ENCODE assay signal across 8 mouse cellular contexts in genomic region chr2:118759828-118760227, GRCm38 (mm10). TPM values are rescaled to one million over a fixed set of nuclear protein-coding genes. Genes with fewer than 3 reads are reported as not detected.
A peak's percentile ranks its signal among the peaks of the same experiment; 100 is the strongest.
DNase-seq lines count a peak whose midpoint lies in the region; ATAC-seq and TF ChIP-seq lines count a peak whose summit lies in the region.

No protein-coding gene starts in this region.

- no peak overlapping the region for H3K4me3 ChIP-seq in kidney, embryonic 15.5 days (replicated peaks)
- no peak overlapping the region for H3K4me3 ChIP-seq in heart, embryonic 12.5 days
- no peak overlapping the region; the same call in 1 of the 2 replicates for H3K4me3 ChIP-seq in midbrain, embryonic 10.5 days

- H3K4me1 ChIP-seq in kidney, embryonic 15.5 days, result peaks cover 38% of the 10 kb centered on the region
- peaks cover 51% of the 10 kb centered on the region for H3K4me1 ChIP-seq in heart, embryonic 12.5 days (replicated peaks)
- H3K4me1 ChIP-seq in midbrain, embryonic 10.5 days, result peaks cover 41% of the 10 kb centered on the region

- DNase-seq in kidney, adult 18-20 months, result peak; percentile 50
- DNase-seq in brain, embryonic 14.5 days (ENCODE audit: low read depth), result peak; percentile 85
- DNase-seq in kidney, postnatal 25 days, result peak; percentile 74 to 75
- peak; percentile 64 for DNase-seq in midbrain, embryonic 10.5 days (ENCODE audit: low spot score)
- peak; percentile 77 to 85 for DNase-seq in spleen, postnatal 4 days (ENCODE audit: low spot score in 2 of 2)
- no peak for DNase-seq in left cerebral cortex, adult 18-20 months (ENCODE audit: low spot score in 2 of 2)

- no peak overlapping the region for H3K9ac ChIP-seq in kidney, embryonic 15.5 days
- peak overlapping the region; percentile 36; the same call in 1 of the 2 replicates for H3K9ac ChIP-seq in heart, embryonic 12.5 days

- TF ChIP-seq CTCF in brain, embryonic 14.5 days (IDR thresholded peaks at IDR 0.05; ENCODE audit: borderline replicate concordance, extremely low read depth, insufficient read depth, insufficient read length), result peak; percentile 80

- WGBS in kidney, embryonic 15.5 days, result 12% methylated on average over 8 of the region's 8 CpGs
- WGBS in heart, embryonic 12.5 days, result 8% methylated on average over 8 of the region's 8 CpGs
- WGBS in midbrain, embryonic 10.5 days, result 18% methylated on average over 8 of the region's 8 CpGs

- H3K27me3 ChIP-seq in kidney, embryonic 15.5 days, result peaks cover 42% of the 10 kb centered on the region
- peaks cover 18% of the 10 kb centered on the region for H3K27me3 ChIP-seq in heart, embryonic 12.5 days (replicated peaks)
- peaks cover 77% of the 10 kb centered on the region for H3K27me3 ChIP-seq in midbrain, embryonic 10.5 days (ENCODE audit: low read depth, poor library complexity, severe bottlenecking)

- H3K36me3 ChIP-seq in kidney, embryonic 15.5 days, result no peaks in the 10 kb centered on the region
- peaks cover 19% of the 10 kb centered on the region for H3K36me3 ChIP-seq in heart, embryonic 12.5 days
- no peaks in the 10 kb centered on the region for H3K36me3 ChIP-seq in midbrain, embryonic 10.5 days

- TF ChIP-seq POLR2A in brain, embryonic 14.5 days (IDR thresholded peaks at IDR 0.05; ENCODE audit: borderline replicate concordance, extremely low read depth, insufficient read depth, insufficient read length, poor library complexity, severe bottlenecking), result no peak

- H3K27ac ChIP-seq in kidney, embryonic 15.5 days, result no peak overlapping the region
- no peak overlapping the region for H3K27ac ChIP-seq in heart, embryonic 12.5 days (ENCODE audit: poor library complexity, severe bottlenecking)
- H3K27ac ChIP-seq in midbrain, embryonic 10.5 days (replicated peaks), result no peak overlapping the region

- no peak overlapping the region for H3K4me2 ChIP-seq in kidney, embryonic 15.5 days
- peak overlapping the region; percentile 12; the same call in 1 of the 2 replicates for H3K4me2 ChIP-seq in heart, embryonic 12.5 days

- no peak for ATAC-seq in kidney, embryonic 15.5 days (replicated peaks; ENCODE audit: low FRiP score)
- ATAC-seq in heart, embryonic 12.5 days (ENCODE audit: insufficient number of reproducible peaks, low FRiP score), result peak; percentile 35; the same call in 1 of the 2 replicates

- no peaks in the 10 kb centered on the region for H3K9me3 ChIP-seq in kidney, embryonic 15.5 days (replicated peaks)
- no peaks in the 10 kb centered on the region for H3K9me3 ChIP-seq in heart, embryonic 12.5 days (replicated peaks)
- no peaks in the 10 kb centered on the region for H3K9me3 ChIP-seq in midbrain, embryonic 10.5 days (replicated peaks)

RNA-seq across cellular contexts. Expression of gene Ccdc9b, which starts 2.6 kb away (rescaled TPM):
- polyA plus RNA-seq in kidney, embryonic 15.5 days (2015; fragmentation: Nextera tagmentation; extraction: Ambion mirVana), result 1.0 and 1.2 TPM in 2 replicates
- 2.3 TPM in 2 replicates for polyA plus RNA-seq in brain, embryonic 14.5 days (2012; rRNA removed)
- 2.7 and 3.6 TPM in 2 replicates for polyA plus RNA-seq in heart, embryonic 12.5 days (2016; fragmentation: Nextera tagmentation; extraction: Ambion mirVana)
- polyA plus RNA-seq in midbrain, embryonic 10.5 days (2016; fragmentation: Nextera tagmentation; extraction: Ambion mirVana), result 0.42 and 1.1 TPM in 2 replicates
- 1 to 10 TPM; 4.4 to 4.8 TPM for total RNA-seq in left cerebral cortex, adult 18-20 months (2021)

RNA-seq across cellular contexts. Expression of gene Phgr1, which starts 12.7 kb away (rescaled TPM):
- 1.1 TPM in 1 of 2 replicates, not detected in the other for polyA plus RNA-seq in kidney, embryonic 15.5 days (2015; fragmentation: Nextera tagmentation; extraction: Ambion mirVana)
- 0.16 TPM in 1 of 2 replicates, not detected in the other for polyA plus RNA-seq in brain, embryonic 14.5 days (2012; rRNA removed)
- polyA plus RNA-seq in heart, embryonic 12.5 days (2016; fragmentation: Nextera tagmentation; extraction: Ambion mirVana), result not detected in 2 replicates
- not detected in 2 replicates for polyA plus RNA-seq in midbrain, embryonic 10.5 days (2016; fragmentation: Nextera tagmentation; extraction: Ambion mirVana)
- total RNA-seq in left cerebral cortex, adult 18-20 months (2021), result not detected

RNA-seq across cellular contexts. Expression of gene Inafm2, which starts 14.3 kb away (rescaled TPM):
- polyA plus RNA-seq in kidney, embryonic 15.5 days (2015; fragmentation: Nextera tagmentation; extraction: Ambion mirVana), result 14.0 and 15.6 TPM in 2 replicates
- 11.1 and 11.7 TPM in 2 replicates for polyA plus RNA-seq in brain, embryonic 14.5 days (2012; rRNA removed)
- polyA plus RNA-seq in heart, embryonic 12.5 days (2016; fragmentation: Nextera tagmentation; extraction: Ambion mirVana), result 33.8 and 37.3 TPM in 2 replicates
- 24.2 and 24.6 TPM in 2 replicates for polyA plus RNA-seq in midbrain, embryonic 10.5 days (2016; fragmentation: Nextera tagmentation; extraction: Ambion mirVana)
- total RNA-seq in left cerebral cortex, adult 18-20 months (2021), result 10 to 100 TPM; 48.7 to 49.6 TPM

RNA-seq across cellular contexts. Expression of gene Disp2, which starts 19.7 kb away (rescaled TPM):
- 0.40 and 2.1 TPM in 2 replicates for polyA plus RNA-seq in kidney, embryonic 15.5 days (2015; fragmentation: Nextera tagmentation; extraction: Ambion mirVana)
- polyA plus RNA-seq in brain, embryonic 14.5 days (2012; rRNA removed), result 75.9 and 108 TPM in 2 replicates
- 0.10 and 0.23 TPM in 2 replicates for polyA plus RNA-seq in heart, embryonic 12.5 days (2016; fragmentation: Nextera tagmentation; extraction: Ambion mirVana)
- polyA plus RNA-seq in midbrain, embryonic 10.5 days (2016; fragmentation: Nextera tagmentation; extraction: Ambion mirVana), result 3.1 and 7.5 TPM in 2 replicates
- total RNA-seq in left cerebral cortex, adult 18-20 months (2021), result 100 to 1,000 TPM; 184 to 206 TPM

RNA-seq across cellular contexts. Expression of gene Plcb2, which starts 31.6 kb away (rescaled TPM):
- 1.5 and 1.9 TPM in 2 replicates for polyA plus RNA-seq in kidney, embryonic 15.5 days (2015; fragmentation: Nextera tagmentation; extraction: Ambion mirVana)
- polyA plus RNA-seq in brain, embryonic 14.5 days (2012; rRNA removed), result 0.95 and 1.1 TPM in 2 replicates
- polyA plus RNA-seq in heart, embryonic 12.5 days (2016; fragmentation: Nextera tagmentation; extraction: Ambion mirVana), result 1.4 and 1.5 TPM in 2 replicates
- 0.09 and 0.34 TPM in 2 replicates for polyA plus RNA-seq in midbrain, embryonic 10.5 days (2016; fragmentation: Nextera tagmentation; extraction: Ambion mirVana)
- 1 to 10 TPM; 3.0 to 3.1 TPM for total RNA-seq in left cerebral cortex, adult 18-20 months (2021)

Comparison
In these comparisons a context has a peak if more than half of its experiments do, and no peak if none do; other contexts are left out.
1. DNase-seq: peak in kidney, adult 18-20 months (single experiment), brain, embryonic 14.5 days (single experiment), kidney, postnatal 25 days (2 of 2), midbrain, embryonic 10.5 days (single experiment) and spleen, postnatal 4 days (2 of 2); none in left cerebral cortex, adult 18-20 months (0 of 2).